Mouse (Mus musculus) layer of hippocampus, postnatal 10 days (tissue): ENCODE measurements around the gene Cdh19. TPM values are rescaled to one million over a fixed set of nuclear protein-coding genes. Genes with fewer than 3 reads are reported as not detected.

Experiments used
- DNase-seq, 2 experiments: peaks; one replicate each; pipeline ENCODE4 v3.0.0; 2021; ENCODE audit warnings: low spot score in 2 of 2
- long read RNA-seq: library from polyadenylated mRNA; stranded (forward); transcript quantifications from one replicate; pipeline ENCODE4 v2.0.0, GENCODE M21; 2023
- total RNA-seq, 2 experiments: library from RNA; stranded (reverse); gene quantifications; 2 replicates each; pipeline ENCODE4 v1.2.3; 2021

Gene Cdh19
- total RNA-seq, result under 1 TPM; 0.14 to 0.22 TPM
- long read RNA-seq, result 0 reads

GRCm38 (mm10) chr1:110977484-110977883 lies at the start of gene Cdh19:
TSS of gene Cdh19 (minus strand) at chr1:110977584.
- no peak for DNase-seq

GRCm38 (mm10) chr1:111020434-111021060 lies 43.2 kb upstream of the Cdh19 start:
- no peak for DNase-seq

DNA sequence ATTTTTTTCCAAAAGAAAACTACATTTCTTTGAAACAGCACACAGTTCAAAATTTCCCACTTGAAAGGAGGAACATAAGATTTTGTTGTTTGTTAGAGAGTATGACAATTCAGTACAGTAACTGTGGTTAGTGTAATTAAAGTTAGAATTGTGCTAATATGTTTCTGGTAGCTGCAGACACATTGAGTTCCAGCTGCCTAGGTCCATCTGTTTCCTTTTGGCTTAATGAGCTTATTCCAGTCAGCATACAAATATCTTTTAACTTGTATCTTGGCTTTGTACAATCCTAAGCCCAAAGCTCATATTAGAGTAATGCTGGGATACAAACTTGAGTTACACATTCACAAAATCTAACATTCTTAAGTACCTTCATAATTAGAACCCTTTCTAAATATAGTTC lies 40.3 kb upstream of the Cdh19 start:
- peak in 1 of 2 experiments; percentile 12 for DNase-seq

GRCm38 (mm10) chr1:110989824-110990223 lies 12.4 kb upstream of the Cdh19 start:
- no peak for DNase-seq

GRCm38 (mm10) chr1:110969201-110969600 lies 8.2 kb downstream of the Cdh19 start:
- no peak for DNase-seq

DNA sequence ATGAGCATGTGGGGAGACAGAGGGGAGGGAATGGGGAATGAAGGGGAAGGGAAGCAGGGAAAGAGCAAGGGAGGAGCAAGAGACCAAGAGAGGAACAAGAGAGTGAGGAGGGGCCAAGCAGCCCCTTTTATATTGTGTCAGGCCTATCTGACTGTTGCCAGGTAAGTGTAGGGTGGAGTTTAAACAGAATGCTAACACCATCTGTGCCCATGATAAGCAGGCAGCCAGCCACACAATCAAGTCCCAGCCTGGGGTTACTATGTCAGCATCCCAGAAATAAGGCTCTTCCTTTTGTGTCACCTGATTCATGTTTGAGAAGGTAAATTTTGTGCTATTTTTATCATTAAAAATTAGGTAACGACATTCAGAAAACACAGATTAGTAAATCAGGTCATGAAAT lies 67.6 kb downstream of the Cdh19 start:
- no peak for DNase-seq

GRCm38 (mm10) chr1:110909218-110909617 lies 68.2 kb downstream of the Cdh19 start:
- DNase-seq, result no peak

GRCm38 (mm10) chr1:110904266-110904665 lies 73.1 kb downstream of the Cdh19 start:
- no peak for DNase-seq
